Mouse (Mus musculus): Measurements from ENCODE around the gene Pp2d1.

DNA sequence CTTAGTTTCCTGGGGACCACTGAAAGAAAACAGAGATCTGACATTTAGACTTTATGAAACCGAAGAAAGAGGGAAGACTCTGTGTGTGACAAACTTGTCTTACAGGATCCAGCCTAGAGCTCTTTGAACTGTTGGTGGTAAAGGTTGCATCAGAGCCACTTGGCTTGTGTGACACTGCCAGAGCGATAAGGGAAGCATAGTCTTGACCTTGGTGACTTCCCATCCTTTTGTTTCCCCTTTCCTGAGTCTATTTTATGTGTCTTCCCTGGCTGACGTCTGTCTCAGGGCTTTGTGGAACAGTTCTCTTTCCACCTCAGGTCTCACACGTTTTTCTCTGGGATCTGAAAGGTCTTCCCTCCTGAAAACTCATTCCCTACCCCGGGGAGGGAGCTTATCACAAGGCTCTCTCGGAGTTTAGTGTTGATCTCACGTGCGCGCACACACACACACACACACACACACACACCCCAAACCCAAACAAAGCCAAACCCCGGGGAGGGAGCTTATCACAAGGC, 31.2 kb upstream of the Pp2d1 start:
- TF ChIP-seq POLR2A (IDR thresholded peaks at IDR 0.05; ENCODE audit: low read depth, low read length) = no peak
- TF ChIP-seq CTCF (conservative IDR thresholded peaks at IDR 0.05; ENCODE audit: insufficient read depth, insufficient read length, low read depth, low read length) = no peak

Data from kidney, adult 2 months (tissue).